Mouse (Mus musculus) forebrain, postnatal 0 days (tissue): ENCODE measurements around the gene Pik3c2b. TPM values are rescaled to one million over a fixed set of nuclear protein-coding genes. Genes with fewer than 3 reads are reported as not detected.

Experiments
- ATAC-seq: fragments of 200-750 bp; cut with Nextera tagmentation; 2 replicates; pipeline ENCODE4 v1.8.0; 2017; ENCODE audit warnings: mild to moderate bottlenecking, moderate library complexity
- DNase-seq: peaks from one replicate; pipeline ENCODE4 v3.0.0-alpha.2; 2015
- H3K27ac ChIP-seq: fragments of 300-500 bp; sonication (generic); 2 replicates; pipeline ENCODE4 v1.5.1; 2014; ENCODE audit warnings: low read depth, mild to moderate bottlenecking, antibody characterized with exemption, low read length, moderate library complexity, mixed read lengths
- H3K27me3 ChIP-seq: fragments of 300-500 bp; sonication (generic); 2 replicates; pipeline ENCODE4 v1.6.1; 2014; ENCODE audit warnings: mild to moderate bottlenecking, low read length, mixed read lengths; ENCODE audit not compliant: insufficient read depth
- H3K36me3 ChIP-seq: fragments of 300-500 bp; sonication (generic); 2 replicates; pipeline ENCODE4 v1.6.1; 2014; ENCODE audit warnings: mild to moderate bottlenecking, moderate library complexity; ENCODE audit not compliant: insufficient read depth
- H3K4me1 ChIP-seq: fragments of 300-500 bp; sonication (generic); 2 replicates; pipeline ENCODE4 v1.6.1; 2014; ENCODE audit warnings: antibody characterized with exemption; ENCODE audit not compliant: insufficient read depth
- H3K4me2 ChIP-seq: fragments of 300-500 bp; sonication (generic); 2 replicates; pipeline ENCODE4 v1.6.1; 2014; ENCODE audit warnings: low read depth, mild to moderate bottlenecking, moderate library complexity
- H3K4me3 ChIP-seq: fragments of 300-500 bp; sonication (generic); 2 replicates; pipeline ENCODE4 v1.5.1; 2014; ENCODE audit warnings: low read depth, low read length, mixed read lengths
- H3K9ac ChIP-seq: fragments of 300-500 bp; sonication (generic); 2 replicates; pipeline ENCODE4 v1.6.1; 2014; ENCODE audit warnings: mild to moderate bottlenecking
- H3K9me3 ChIP-seq: fragments of 300-500 bp; sonication (generic); 2 replicates; pipeline ENCODE4 v1.6.1; 2016; ENCODE audit warnings: low read length
- CTCF ChIP-seq: sonication (generic); IDR thresholded peaks from 2 replicates; pipeline ENCODE4 v1.5.1; 2016; ENCODE audit warnings: antibody characterized with exemption, control low read depth, low read depth
- WGBS: fragments of 180-500 bp; shearing (Covaris S2); extraction: QIAGEN DNeasy Blood & Tissue Kit; methylation state at CpG from one replicate; pipeline ENCODE4 v1.1.7; 2014; 5-methylcytosine and 5-hydroxymethylcytosine counted together
- polyA plus RNA-seq: library from polyadenylated mRNA; unstranded; fragments of >200 nt; fragmentation: Nextera tagmentation; extraction: Ambion mirVana; gene quantifications from 2 replicates; pipeline ENCODE4 v1.2.1, GENCODE M21; 2015
- total RNA-seq: library from RNA; depleted of rRNA; stranded (reverse); fragments of >200 nt; gene quantifications from 2 replicates; pipeline ENCODE4 v1.2.3, GENCODE M21; 2014

Gene Pik3c2b
- total and polyA plus RNA-seq, 2 experiments from 2014 or later: 7.2 to 17.1 TPM

GRCm38 (mm10) chr1:133134071-133134470 is 88.6 kb downstream of the Pik3c2b start:
- H3K4me2 ChIP-seq: peak overlapping the region; percentile 94

GRCm38 (mm10) chr1:133134881-133135280 is 89.4 kb downstream of the Pik3c2b start:
- peak overlapping the region; percentile 96 for H3K4me3 ChIP-seq
- TF ChIP-seq CTCF: no peak
- DNase-seq (no peak), ATAC-seq (no peak)
- H3K9me3 ChIP-seq: no peaks in the 10 kb centered on the region
- peak overlapping the region; percentile 94 for H3K4me2 ChIP-seq
- peaks cover 26% of the 10 kb centered on the region for H3K36me3 ChIP-seq
- WGBS: 31% methylated on average over 4 of the region's 4 CpGs
- peaks cover 30% of the 10 kb centered on the region; the same call in 1 of the 2 replicates for H3K4me1 ChIP-seq
- no peaks in the 10 kb centered on the region for H3K27me3 ChIP-seq
- no peak overlapping the region for H3K27ac ChIP-seq
- H3K9ac ChIP-seq: peak overlapping the region; percentile 39; the same call in 1 of the 2 replicates

More at GRCm38 (mm10) chr1:133134071-133134470, 88.6 kb downstream of the Pik3c2b start:
- Histone ChIP-seq H3K4me3 (peak overlapping the region; percentile 96), H3K27me3 (no peaks in the 10 kb centered on the region), H3K9ac (peak overlapping the region; percentile 39; the same call in 1 of the 2 replicates), H3K27ac (no peak overlapping the region), H3K36me3 (peaks cover 23% of the 10 kb centered on the region), H3K9me3 (no peaks in the 10 kb centered on the region), H3K4me1 (peaks cover 30% of the 10 kb centered on the region; the same call in 1 of the 2 replicates)
- no peak for DNase-seq
- ATAC-seq: no peak
- 19% methylated on average over 4 of the region's 4 CpGs for WGBS
- TF ChIP-seq CTCF: no peak

GRCm38 (mm10) chr1:133135808-133136207 is 90.3 kb downstream of the Pik3c2b start:
- TF ChIP-seq CTCF: no peak
- Histone ChIP-seq H3K9me3 (no peaks in the 10 kb centered on the region), H3K27ac (no peak overlapping the region), H3K9ac (0 out of 2 replicates have a peak overlapping the region, but pooled peaks have one; percentile 1), H3K4me2 (peak overlapping the region; percentile 94), H3K4me1 (peaks cover 30% of the 10 kb centered on the region; the same call in 1 of the 2 replicates), H3K27me3 (no peaks in the 10 kb centered on the region), H3K36me3 (peaks cover 26% of the 10 kb centered on the region), H3K4me3 (0 out of 2 replicates have a peak overlapping the region, but pooled peaks have one; percentile 14)
- DNase-seq: no peak
- WGBS: 63% methylated on average over 5 of the region's 5 CpGs
- ATAC-seq: no peak

- TF ChIP-seq CTCF: no peak
- Histone ChIP-seq H3K9me3 (no peaks in the 10 kb centered on the region), H3K4me3 (no peak overlapping the region), H3K4me2 (no peak overlapping the region), H3K9ac (no peak overlapping the region), H3K27me3 (no peaks in the 10 kb centered on the region), H3K27ac (no peak overlapping the region), H3K4me1 (peaks cover 21% of the 10 kb centered on the region; the same call in 1 of the 2 replicates), H3K36me3 (peaks cover 32% of the 10 kb centered on the region)
- WGBS: 100% methylated on average over 1 of the region's 1 CpGs
- DNase-seq (no peak), ATAC-seq (no peak)
Measured at GRCm38 (mm10) chr1:133138401-133138800, 92.9 kb downstream of the Pik3c2b start.

- peak; percentile 88 for TF ChIP-seq CTCF
- ATAC-seq: peak; percentile 62
- 62% methylated on average over 22 of the region's 22 CpGs for WGBS
Measured at GRCm38 (mm10) chr1:133146014-133147009, 100.8 kb downstream of the Pik3c2b start.

GRCm38 (mm10) chr1:133147324-133147723 is 101.9 kb downstream of the Pik3c2b start:
- ATAC-seq (no peak), DNase-seq (no peak)

More at GRCm38 (mm10) chr1:133146014-133147009, 100.8 kb downstream of the Pik3c2b start:
- no peak overlapping the region for H3K4me3 ChIP-seq
- no peak overlapping the region for H3K27ac ChIP-seq
- peak; percentile 78 for DNase-seq
- no peaks in the 10 kb centered on the region for H3K27me3 ChIP-seq
- no peak overlapping the region for H3K9ac ChIP-seq
- H3K4me2 ChIP-seq: no peak overlapping the region
- no peaks in the 10 kb centered on the region for H3K4me1 ChIP-seq
- H3K36me3 ChIP-seq: peaks cover 2% of the 10 kb centered on the region; the same call in 1 of the 2 replicates
- H3K9me3 ChIP-seq: no peaks in the 10 kb centered on the region

GRCm38 (mm10) chr1:133148122-133148521 is 102.7 kb downstream of the Pik3c2b start:
- no peaks in the 10 kb centered on the region for H3K4me1 ChIP-seq
- H3K27me3 ChIP-seq: no peaks in the 10 kb centered on the region
- 94% methylated on average over 8 of the region's 8 CpGs for WGBS
- no peaks in the 10 kb centered on the region for H3K36me3 ChIP-seq
- TF ChIP-seq CTCF: no peak
- H3K4me2 ChIP-seq: no peak overlapping the region
- H3K27ac ChIP-seq: no peak overlapping the region
- H3K9me3 ChIP-seq: no peaks in the 10 kb centered on the region
- H3K9ac ChIP-seq: no peak overlapping the region
- ATAC-seq: no peak
- DNase-seq: no peak
- H3K4me3 ChIP-seq: no peak overlapping the region

More at GRCm38 (mm10) chr1:133147324-133147723, 101.9 kb downstream of the Pik3c2b start:
- Histone ChIP-seq H3K36me3 (no peaks in the 10 kb centered on the region), H3K4me2 (no peak overlapping the region), H3K9ac (no peak overlapping the region), H3K4me3 (no peak overlapping the region), H3K4me1 (no peaks in the 10 kb centered on the region), H3K27me3 (no peaks in the 10 kb centered on the region), H3K9me3 (no peaks in the 10 kb centered on the region), H3K27ac (no peak overlapping the region)
- 85% methylated on average over 5 of the region's 5 CpGs for WGBS
- no peak for TF ChIP-seq CTCF
